Mouse (Mus musculus) embryonic fibroblast, embryonic 13.5 days (primary cell): ENCODE data around the gene Gm10322.

ENCODE experiments used
- CTCF ChIP-seq: IDR thresholded peaks from 2 replicates; pipeline ENCODE4 v1.5.1; 2011; ENCODE audit warnings: mild to moderate bottlenecking, control low read depth, low read length, moderate library complexity, borderline replicate concordance; ENCODE audit not compliant: insufficient read depth
- POLR2A ChIP-seq: IDR thresholded peaks from 2 replicates; pipeline ENCODE4 v1.6.1; 2011; ENCODE audit warnings: low read depth, mild to moderate bottlenecking, control low read depth, low read length, moderate library complexity

DNA sequence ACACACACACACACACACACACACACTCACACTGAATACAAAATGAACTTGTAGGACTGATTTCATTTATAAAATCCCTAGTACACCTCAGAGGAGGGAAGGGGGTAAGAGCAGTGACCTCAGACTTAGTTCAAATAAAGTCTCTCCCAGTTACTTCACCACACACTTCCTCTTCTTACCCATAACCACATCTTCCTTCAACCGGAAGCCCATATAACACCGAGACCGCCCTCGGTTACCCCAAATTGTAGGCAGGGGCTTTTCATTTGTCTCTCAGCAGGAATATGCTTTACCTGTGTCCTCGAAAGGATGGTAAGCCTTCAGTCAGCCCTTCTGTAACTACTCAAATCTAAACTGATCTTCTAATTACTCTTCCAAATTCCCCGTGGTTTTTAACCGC, 26.4 kb upstream of the Gm10322 start:
- TF ChIP-seq POLR2A (no peak), CTCF (no peak)
